In genomic region chr8:121796406-121796805, GRCm38 (mm10) we compare ENCODE assay signal across 28 mouse cellular contexts. TPM values are rescaled to one million over a fixed set of nuclear protein-coding genes. Genes with fewer than 3 reads are reported as not detected.
DNase-seq lines count a peak whose midpoint lies in the region; ATAC-seq lines count a peak whose summit lies in the region.
"Had no signal": no experiment of that assay in that cellular context is flagged by ENCODE, and none has a peak within 500 bp of the region (broad histone marks: within the 10 kb centered on the region; RNA-seq: fewer than 3 reads in every experiment).

No protein-coding gene starts in this region.

- H3K4me2 ChIP-seq in forebrain, embryonic 15.5 days (replicated peaks): no peak overlapping the region
- H3K4me2 ChIP-seq: embryonic facial prominence, embryonic 13.5 days; heart, embryonic 11.5 days; hindbrain, embryonic 12.5 days; intestine, embryonic 15.5 days; liver, embryonic 13.5 days; lung, embryonic 15.5 days; neural tube, embryonic 15.5 days; stomach, embryonic 15.5 days had no signal

- H3K27ac ChIP-seq in forebrain, embryonic 15.5 days (replicated peaks): no peak overlapping the region
- H3K27ac ChIP-seq: embryonic facial prominence, embryonic 13.5 days; hindbrain, embryonic 12.5 days; hindbrain, postnatal 0 days; intestine, embryonic 15.5 days; layer of hippocampus, adult 2 months; left cerebral cortex, adult 2 months; liver, embryonic 13.5 days; lung, embryonic 15.5 days; neural tube, embryonic 15.5 days; stomach, embryonic 15.5 days had no signal

- H3K36me3 ChIP-seq in forebrain, embryonic 15.5 days: peaks cover 45% of the 10 kb centered on the region

- WGBS in forebrain, embryonic 15.5 days: 94% methylated on average over 11 of the region's 11 CpGs

- peak; percentile 31; the same call in 1 of the 2 replicates for ATAC-seq in neutrophil, adult 5-6 weeks (ENCODE audit: extremely low read depth, insufficient number of reproducible peaks, low FRiP score, poor library complexity, severe bottlenecking)
- ATAC-seq in forebrain, embryonic 15.5 days (replicated peaks): no peak
- ATAC-seq: hindbrain, postnatal 0 days; intestine, embryonic 15.5 days; Patski had no signal

- no peaks in the 10 kb centered on the region for H3K9me3 ChIP-seq in forebrain, embryonic 15.5 days
- H3K9me3 ChIP-seq: embryonic facial prominence, embryonic 13.5 days; hindbrain, embryonic 12.5 days; intestine, embryonic 15.5 days; liver, embryonic 13.5 days; lung, embryonic 15.5 days; neural tube, embryonic 15.5 days; stomach, embryonic 15.5 days had no signal

- H3K9ac ChIP-seq in forebrain, embryonic 15.5 days (replicated peaks): no peak overlapping the region
- H3K9ac ChIP-seq: embryonic facial prominence, embryonic 13.5 days; hindbrain, embryonic 12.5 days; intestine, embryonic 15.5 days; liver, embryonic 13.5 days; lung, embryonic 15.5 days; neural tube, embryonic 15.5 days; stomach, embryonic 15.5 days had no signal

- peak; percentile 16 for DNase-seq in adrenal gland, postnatal 10 days
- DNase-seq in adrenal gland, postnatal 4 days (ENCODE audit: low spot score in 2 of 2): no peak
- DNase-seq in ovary, postnatal 36 days (ENCODE audit: low spot score): peak; percentile 9
- DNase-seq in ovary, postnatal 10 days (ENCODE audit: low spot score): no peak
- DNase-seq in lung, postnatal 36 days: peak; percentile 51
- DNase-seq in heart, adult 18-20 months: no peak
- DNase-seq: cerebellum, adult 18-20 months; cerebellum, postnatal 10 days; gastrocnemius, postnatal 14 days; heart, adult 11 months; heart, postnatal 36 days; kidney, adult 2 months; kidney, postnatal 36 days; liver, embryonic 13.5 days; midbrain, embryonic 14.5 days had no signal

- no peaks in the 10 kb centered on the region for H3K27me3 ChIP-seq in forebrain, embryonic 15.5 days
- H3K27me3 ChIP-seq: embryonic facial prominence, embryonic 13.5 days; hindbrain, embryonic 12.5 days; intestine, embryonic 15.5 days; liver, embryonic 13.5 days; lung, embryonic 15.5 days; neural tube, embryonic 15.5 days; Patski; stomach, embryonic 15.5 days had no signal

- H3K4me3 ChIP-seq in forebrain, embryonic 15.5 days: no peak overlapping the region
- H3K4me3 ChIP-seq: embryonic facial prominence, embryonic 13.5 days; hindbrain, embryonic 12.5 days; intestine, embryonic 15.5 days; layer of hippocampus, adult 2 months; left cerebral cortex, adult 2 months; liver, embryonic 13.5 days; lung, embryonic 15.5 days; neural tube, embryonic 15.5 days; stomach, embryonic 15.5 days had no signal

- H3K4me1 ChIP-seq in forebrain, embryonic 15.5 days: no peaks in the 10 kb centered on the region
- H3K4me1 ChIP-seq: embryonic facial prominence, embryonic 13.5 days; hindbrain, embryonic 12.5 days; stomach, embryonic 15.5 days had no signal

RNA-seq across cellular contexts. Expression of gene Klhdc4, which starts 33.0 kb away (rescaled TPM):
- 10 to 100 TPM; 18.0 to 20.4 TPM for total RNA-seq in adrenal gland, postnatal 10 days (2021)
- 10 to 100 TPM; 29.9 TPM for total RNA-seq in adrenal gland, postnatal 4 days (2021)
- total RNA-seq in neutrophil, adult 5-6 weeks (2017): 41.6 and 42.4 TPM in 2 replicates
- 10 to 100 TPM; 12.0 to 13.7 TPM for total RNA-seq in heart, adult 18-20 months (2021)
- 45.6 and 46.2 TPM in 2 replicates for polyA plus RNA-seq in forebrain, embryonic 15.5 days (2015; fragmentation: Nextera tagmentation; extraction: Ambion mirVana)

Comparison
In these comparisons a context has a peak if more than half of its experiments do, and no peak if none do; other contexts are left out.
1. DNase-seq: peak in adrenal gland, postnatal 10 days (single experiment), ovary, postnatal 36 days (single experiment) and lung, postnatal 36 days (single experiment); none in adrenal gland, postnatal 4 days (0 of 2), ovary, postnatal 10 days (single experiment) and heart, adult 18-20 months (0 of 2).